Mouse (Mus musculus) lung, postnatal 4 days (tissue): ENCODE data around the gene Tmem138.
"Not testable (repeated sequence)": the region's sequence is repeated elsewhere in the genome, so short reads cannot be mapped to it uniquely, and the experiment has no call there.

Experiments used
- DNase-seq, 2 experiments: peaks; one replicate each; pipeline ENCODE4 v3.0.0; 2021

The Tmem138 gene

GRCm38 (mm10) chr19:10565217-10565616 is 11.9 kb downstream of the Tmem138 start:
- no peak for DNase-seq

- DNase-seq, result no peak
Measured at GRCm38 (mm10) chr19:10564278-10564677, 12.9 kb downstream of the Tmem138 start.

- DNase-seq, result no peak
Measured at GRCm38 (mm10) chr19:10562351-10562750, 14.8 kb downstream of the Tmem138 start.

GRCm38 (mm10) chr19:10561558-10562314 is 15.4 kb downstream of the Tmem138 start:
- no peak for DNase-seq

GRCm38 (mm10) chr19:10560108-10560507 is 17.1 kb downstream of the Tmem138 start:
- no peak for DNase-seq

GRCm38 (mm10) chr19:10557837-10558375 is 19.3 kb downstream of the Tmem138 start:
- not testable (repeated sequence) for DNase-seq

GRCm38 (mm10) chr19:10557430-10557829 is 19.7 kb downstream of the Tmem138 start:
- no peak for DNase-seq

GRCm38 (mm10) chr19:10557001-10557400 is 20.2 kb downstream of the Tmem138 start:
- no peak for DNase-seq

GRCm38 (mm10) chr19:10555624-10556510 is 21.3 kb downstream of the Tmem138 start, which contains the start of gene Tmem216:
Gene Tmem216, minus strand, starts transcription at chr19:10556238.
- DNase-seq, result peak; percentile 89 to 91

GRCm38 (mm10) chr19:10539454-10539853 is 37.7 kb downstream of the Tmem138 start:
- no peak for DNase-seq

- no peak for DNase-seq
Measured at GRCm38 (mm10) chr19:10530082-10530481, 47.1 kb downstream of the Tmem138 start.

GRCm38 (mm10) chr19:10525910-10526309 is 51.3 kb downstream of the Tmem138 start, which contains the start of gene Sdhaf2:
Gene Sdhaf2, minus strand, starts transcription at chr19:10526142.
- DNase-seq, result peak in 1 of 2 experiments; percentile 50

- DNase-seq, result peak; percentile 92 to 95
Measured at GRCm38 (mm10) chr19:10525106-10525901, 51.9 kb downstream of the Tmem138 start, which contains the start of gene Cpsf7. Gene Cpsf7, plus strand, starts transcription at chr19:10525266.

GRCm38 (mm10) chr19:10524784-10525105 is 52.4 kb downstream of the Tmem138 start:
- DNase-seq, result no peak

GRCm38 (mm10) chr19:10523483-10524080 is 53.6 kb downstream of the Tmem138 start:
- no peak for DNase-seq

GRCm38 (mm10) chr19:10521926-10522325 is 55.2 kb downstream of the Tmem138 start:
- no peak for DNase-seq
